Mouse (Mus musculus) fat pad, adult 2 months (tissue): Measurements from ENCODE around the gene Dmpk.

ENCODE experiments used
- DNase-seq: peaks from one replicate; pipeline ENCODE4 v3.0.0-alpha.2; 2011; ENCODE audit warnings: low read depth, low spot score; ENCODE audit errors: extremely low read depth

The Dmpk gene

DNA sequence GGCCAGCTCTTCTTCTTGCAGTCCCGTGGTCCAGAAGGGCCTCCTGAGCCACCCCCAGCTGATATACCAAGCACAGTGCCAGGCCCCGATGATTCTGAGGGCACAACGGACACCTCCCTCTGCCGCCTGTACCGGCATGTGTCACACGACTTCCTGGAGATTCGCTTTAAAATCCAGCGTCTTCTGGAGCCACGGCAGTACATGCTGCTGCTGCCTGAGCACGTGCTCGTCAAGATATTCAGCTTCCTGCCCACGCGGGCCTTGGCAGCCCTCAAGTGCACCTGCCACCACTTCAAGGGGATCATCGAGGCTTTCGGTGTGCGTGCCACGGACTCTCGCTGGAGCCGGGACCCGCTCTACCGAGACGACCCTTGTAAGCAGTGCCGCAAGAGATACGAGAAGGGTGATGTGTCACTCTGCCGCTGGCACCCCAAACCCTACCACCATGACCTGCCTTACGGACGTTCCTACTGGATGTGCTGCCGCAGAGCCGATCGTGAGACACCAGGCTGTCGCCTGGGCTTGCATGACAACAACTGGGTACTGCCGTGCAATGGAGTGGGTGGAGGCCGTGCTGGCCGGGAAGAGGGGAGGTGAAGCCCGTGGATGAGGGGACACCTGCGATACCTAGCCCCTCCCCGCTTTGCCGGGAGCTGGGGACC lies 53.2 kb downstream of the Dmpk start:
- no peak for DNase-seq

GRCm38 (mm10) chr7:19137380-19137779 lies 53.7 kb downstream of the Dmpk start:
- DNase-seq = no peak
